Mouse (Mus musculus) E14TG2a.4 (cell line): ENCODE measurements around the gene Vangl1.

ENCODE experiments used
- CTCF ChIP-seq: conservative IDR thresholded peaks from 2 replicates; pipeline ENCODE4 v1.5.1; 2014; ENCODE audit warnings: low read length
- NANOG ChIP-seq: IDR thresholded peaks from 2 replicates; pipeline ENCODE4 v1.6.1; 2014; ENCODE audit warnings: borderline replicate concordance, low read length, mixed read lengths
- POU5F1 ChIP-seq: IDR thresholded peaks from 2 replicates; pipeline ENCODE4 v1.6.1; 2014; ENCODE audit warnings: low read length, borderline replicate concordance

DNA sequence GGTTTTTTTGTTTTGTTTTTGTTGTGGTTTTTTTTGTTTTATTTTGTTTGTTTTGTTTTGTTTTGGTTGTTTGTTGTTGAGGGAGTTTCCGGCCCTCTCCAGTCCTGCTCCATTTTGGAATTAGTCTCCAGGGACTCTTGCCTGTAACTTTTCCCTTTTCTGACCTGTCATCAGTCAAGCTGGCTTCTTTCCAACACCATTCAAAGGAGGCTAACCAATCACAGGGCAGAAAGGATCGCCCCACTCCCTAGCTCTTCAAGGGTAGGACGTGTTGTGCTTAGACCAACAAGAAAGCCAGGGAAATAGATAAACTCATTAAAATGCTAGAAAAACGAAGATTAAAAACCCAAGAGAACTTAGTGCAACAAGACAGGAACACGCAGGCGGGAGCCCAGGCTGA, 15.5 kb downstream of the Vangl1 start:
- no peak for TF ChIP-seq CTCF
- TF ChIP-seq NANOG: no peak
- TF ChIP-seq POU5F1: no peak
